Mouse (Mus musculus): Measurements from ENCODE around the gene Dst. TPM values are rescaled to one million over a fixed set of nuclear protein-coding genes. Genes with fewer than 3 reads are reported as not detected.
"Not testable (repeated sequence)": the region's sequence is repeated elsewhere in the genome, so short reads cannot be mapped to it uniquely, and the experiment has no call there.

Dst gene
- total RNA-seq, 2 experiments from 2014 or later: 0.37 to 0.71 TPM

DNA sequence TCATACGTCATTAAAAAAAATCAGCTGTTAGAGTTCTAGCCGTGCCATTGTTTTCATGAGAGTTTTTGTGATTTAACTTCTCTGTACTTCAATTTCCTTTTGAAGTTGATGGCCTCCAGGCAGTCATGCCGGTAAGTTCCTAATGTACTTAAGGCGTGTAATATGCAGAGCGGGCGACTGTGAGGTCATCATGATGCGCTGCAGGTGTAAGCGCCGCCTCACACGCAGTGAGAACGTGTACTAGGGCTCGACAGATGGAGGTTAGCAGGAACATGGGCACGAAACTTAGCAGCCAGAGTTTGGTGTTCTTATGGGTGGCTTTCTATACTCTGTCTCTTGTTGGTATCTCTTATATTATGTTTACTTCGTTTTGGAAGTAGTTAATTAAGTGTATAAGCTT, 148.6 kb downstream of the Dst start:
- ATAC-seq (ENCODE audit: poor library complexity, severe bottlenecking): no peak

DNA sequence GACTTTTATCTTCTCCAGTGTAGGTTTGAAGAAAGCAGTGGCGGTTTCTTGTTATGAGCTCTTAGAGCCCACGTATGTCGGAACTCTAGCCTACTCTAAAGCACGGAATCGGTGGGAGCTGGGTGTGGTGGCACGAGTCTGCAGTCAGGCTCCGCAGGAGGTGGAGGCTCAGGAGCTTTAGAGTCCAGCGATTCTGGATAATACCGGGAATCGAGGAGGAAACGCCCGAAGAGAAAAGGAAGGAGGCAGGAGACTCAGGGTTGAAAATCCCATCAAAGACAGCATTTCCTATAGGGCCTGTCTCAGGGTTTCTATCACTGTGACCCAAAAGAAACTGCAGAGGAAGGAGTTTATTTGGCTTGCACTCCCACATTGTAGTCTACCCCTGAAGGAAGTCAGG, 151.2 kb downstream of the Dst start:
- no peak for ATAC-seq (ENCODE audit: poor library complexity, severe bottlenecking)

DNA sequence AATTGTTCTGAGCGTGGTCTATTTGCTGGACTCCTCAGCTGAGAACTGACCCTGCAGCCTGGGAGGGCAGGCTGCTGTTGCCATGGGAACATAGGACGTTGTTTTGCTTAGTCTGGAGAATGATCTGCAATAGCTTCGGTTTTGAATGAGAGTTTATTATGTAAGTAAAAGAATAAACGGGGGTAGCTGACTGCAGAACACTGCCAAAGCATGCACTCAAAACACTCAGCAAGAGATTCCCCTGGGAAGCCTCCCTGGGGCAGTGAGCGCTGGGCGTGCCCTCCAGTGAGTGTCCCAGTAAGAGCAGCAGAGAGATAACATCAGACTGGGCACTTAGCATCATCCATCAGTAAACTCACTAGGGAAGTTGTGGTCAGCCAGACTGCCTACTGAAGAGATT, 152.4 kb downstream of the Dst start:
- no peak for ATAC-seq (ENCODE audit: poor library complexity, severe bottlenecking)

DNA sequence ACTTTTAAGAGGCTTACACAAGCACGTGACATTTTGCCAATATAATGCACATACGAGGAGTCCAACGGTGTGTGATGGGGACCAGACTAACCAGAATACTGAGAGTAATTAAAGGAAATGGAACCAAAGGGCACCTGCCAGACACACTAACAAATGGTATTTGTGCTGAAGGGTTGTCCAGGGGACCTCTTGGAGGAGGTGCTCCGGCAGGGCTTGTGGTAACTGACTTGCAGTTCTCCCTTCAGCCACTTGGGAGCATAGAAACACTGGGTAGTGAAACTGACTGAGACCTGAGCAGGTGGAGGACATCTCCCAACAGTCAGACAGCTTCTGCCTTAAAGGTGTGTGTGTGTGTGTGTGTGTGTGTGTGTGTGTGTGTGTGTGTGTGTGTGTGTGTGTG, 153.1 kb downstream of the Dst start:
- ATAC-seq (ENCODE audit: poor library complexity, severe bottlenecking): 0 out of 2 replicates have a peak, but pooled peaks have one; percentile 38

DNA sequence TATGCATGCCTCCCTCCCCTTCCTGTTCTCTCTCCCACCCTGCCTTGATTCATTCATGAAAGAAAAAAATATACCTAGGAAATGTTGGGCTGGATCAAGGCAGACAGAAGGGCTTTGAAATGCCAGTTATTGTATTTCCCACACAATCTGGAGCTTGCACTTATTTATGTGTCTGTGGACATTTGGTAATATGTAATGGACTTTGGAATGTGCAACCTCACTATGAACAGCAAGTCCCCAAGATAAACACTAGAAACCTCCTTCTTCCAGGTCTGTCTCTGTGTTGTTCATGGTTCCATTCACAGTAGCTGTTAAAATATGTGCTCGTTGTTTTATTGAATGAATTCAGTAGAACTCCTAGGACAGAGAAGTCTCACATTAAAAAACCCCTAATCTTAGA, 153.8 kb downstream of the Dst start:
- no peak for ATAC-seq (ENCODE audit: poor library complexity, severe bottlenecking)

DNA sequence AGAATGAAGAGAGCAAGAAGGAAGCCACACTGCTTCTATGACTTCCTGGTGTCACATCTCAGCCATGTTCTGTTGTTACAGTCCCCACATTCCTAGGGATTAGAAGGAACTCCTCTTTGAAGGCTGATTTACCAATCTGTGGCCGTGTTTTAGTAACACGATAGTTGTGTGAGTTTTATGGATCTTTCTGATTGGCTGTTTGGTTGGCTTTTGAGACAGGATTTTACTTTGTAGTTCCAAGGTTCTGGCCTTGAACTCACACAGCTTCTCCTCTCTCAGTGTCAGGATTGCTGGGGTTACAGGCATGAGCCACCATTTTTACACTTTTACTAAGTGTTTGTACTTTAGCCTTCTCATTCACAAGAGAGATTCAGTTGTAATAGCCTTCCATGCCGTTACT, 155.9 kb downstream of the Dst start:
- no peak for ATAC-seq (ENCODE audit: poor library complexity, severe bottlenecking)

DNA sequence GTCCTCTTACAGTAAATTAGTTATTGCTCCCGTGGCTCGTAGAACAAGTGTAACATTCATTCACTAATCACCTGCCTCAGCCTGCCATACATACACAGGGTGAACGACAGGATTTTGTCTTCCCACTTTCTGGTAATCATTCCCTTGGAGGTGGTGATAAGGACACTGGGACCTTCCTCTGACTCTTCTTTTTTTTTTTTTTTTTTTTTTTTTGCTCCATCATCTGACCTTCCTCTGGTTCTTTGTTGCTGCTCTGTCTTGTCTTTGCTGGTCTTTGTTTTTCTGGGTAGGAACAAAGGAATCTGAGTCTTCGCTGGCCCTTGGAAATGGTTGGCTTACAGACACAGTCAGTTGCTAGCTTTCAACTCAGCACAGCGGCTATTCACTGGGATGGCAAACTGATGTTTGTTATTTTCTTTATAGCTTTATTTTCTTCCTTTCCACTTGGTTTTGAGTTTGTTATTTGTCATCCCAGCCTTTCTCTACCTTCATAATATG, 157.6 kb downstream of the Dst start:
- no peak for ATAC-seq (ENCODE audit: poor library complexity, severe bottlenecking)

DNA sequence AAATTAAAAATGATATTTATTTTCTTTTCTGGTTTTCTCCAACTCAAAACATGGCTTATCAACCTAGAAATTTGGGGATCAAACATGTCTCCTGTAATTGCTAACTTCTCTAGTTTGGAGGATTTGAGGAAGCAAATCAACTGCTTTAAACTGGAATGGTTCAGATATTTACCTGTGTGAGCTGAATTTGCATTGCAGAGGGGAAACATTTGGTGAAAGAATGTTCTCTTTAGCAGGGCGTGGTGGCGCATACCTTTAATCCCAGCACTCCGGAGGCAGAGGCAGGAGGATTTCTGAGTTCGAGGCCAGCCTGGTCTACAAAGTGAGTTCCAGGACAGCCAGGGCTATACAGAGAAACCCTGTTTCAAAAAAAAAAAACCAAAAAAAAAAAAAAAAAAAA, 158.4 kb downstream of the Dst start:
- not testable (repeated sequence) for ATAC-seq (ENCODE audit: poor library complexity, severe bottlenecking)

DNA sequence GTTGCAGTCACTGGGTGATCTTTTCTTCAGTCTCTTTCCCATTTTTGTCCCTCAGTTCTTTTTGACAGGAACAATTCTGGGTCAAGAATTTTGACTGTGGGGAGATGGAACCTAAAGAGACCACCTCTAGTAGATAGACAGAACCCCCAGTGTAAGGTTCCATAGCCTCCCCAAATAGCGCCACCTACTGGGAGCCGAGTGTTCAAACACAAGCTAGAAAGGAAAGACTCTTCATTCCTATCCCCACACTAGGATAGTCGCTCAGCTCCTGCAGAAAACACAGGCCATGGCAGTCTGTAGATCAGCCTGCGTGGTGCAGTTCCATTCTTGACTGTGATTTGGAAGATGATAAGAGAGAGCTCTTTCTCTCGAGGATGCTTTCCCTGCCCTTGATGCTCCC, 160.3 kb downstream of the Dst start:
- no peak for ATAC-seq (ENCODE audit: poor library complexity, severe bottlenecking)

DNA sequence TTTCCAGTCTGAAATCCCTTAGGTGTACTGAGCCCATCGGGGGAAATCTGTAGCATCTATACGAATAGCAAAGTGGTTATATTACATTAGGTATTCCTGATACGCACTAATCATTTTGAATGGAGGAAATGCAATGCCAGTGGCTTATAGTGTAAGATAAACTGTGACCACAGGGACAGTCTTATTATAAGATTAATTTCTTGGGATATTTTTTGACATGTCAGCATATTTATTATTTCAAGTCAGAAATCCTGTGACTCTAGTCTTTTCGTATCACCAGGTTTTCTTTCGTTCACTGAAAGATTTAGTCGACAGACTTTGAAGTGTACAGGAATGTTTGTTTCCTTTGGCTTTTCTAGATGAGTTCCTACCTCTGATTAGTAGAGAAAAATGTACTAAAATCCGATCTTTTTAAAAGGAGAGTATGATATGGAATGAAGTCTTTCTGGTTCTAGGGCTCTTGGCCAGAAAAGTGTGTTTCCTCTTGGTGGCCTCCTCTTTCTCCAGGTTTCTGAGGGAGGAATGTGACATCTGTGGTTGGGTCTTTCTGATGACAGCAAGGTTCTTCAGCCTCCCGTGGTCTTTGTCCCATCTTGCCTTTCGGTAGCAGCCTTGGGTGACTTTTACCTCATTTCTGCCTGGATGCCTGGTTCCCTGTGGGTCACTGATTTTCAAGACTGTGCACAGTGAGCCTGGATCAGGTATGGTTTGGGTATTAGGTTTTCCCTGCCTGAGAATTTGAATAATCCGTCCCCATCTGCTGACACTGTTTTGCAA, 161.7 kb downstream of the Dst start:
- ATAC-seq (ENCODE audit: poor library complexity, severe bottlenecking): no peak

DNA sequence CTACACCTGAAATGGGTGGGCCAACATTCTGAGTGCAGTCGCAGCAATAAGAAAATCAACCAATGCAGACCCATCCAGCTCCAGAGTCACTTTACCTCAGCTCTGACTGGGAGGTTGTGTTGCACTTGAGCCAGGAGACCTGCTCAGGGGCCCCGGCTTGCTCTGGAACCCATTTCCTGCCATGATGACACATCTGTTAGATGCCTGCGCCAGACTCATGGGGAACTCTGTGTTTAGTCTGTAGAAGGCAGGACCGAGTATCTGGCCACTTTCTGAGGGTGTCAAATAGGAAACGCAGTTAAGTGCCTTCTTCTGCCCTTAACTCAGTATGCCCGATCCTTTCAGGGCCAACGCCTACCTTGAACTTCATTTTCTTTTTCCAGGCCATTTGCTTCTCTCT, 162.4 kb downstream of the Dst start:
- no peak for ATAC-seq (ENCODE audit: poor library complexity, severe bottlenecking)

DNA sequence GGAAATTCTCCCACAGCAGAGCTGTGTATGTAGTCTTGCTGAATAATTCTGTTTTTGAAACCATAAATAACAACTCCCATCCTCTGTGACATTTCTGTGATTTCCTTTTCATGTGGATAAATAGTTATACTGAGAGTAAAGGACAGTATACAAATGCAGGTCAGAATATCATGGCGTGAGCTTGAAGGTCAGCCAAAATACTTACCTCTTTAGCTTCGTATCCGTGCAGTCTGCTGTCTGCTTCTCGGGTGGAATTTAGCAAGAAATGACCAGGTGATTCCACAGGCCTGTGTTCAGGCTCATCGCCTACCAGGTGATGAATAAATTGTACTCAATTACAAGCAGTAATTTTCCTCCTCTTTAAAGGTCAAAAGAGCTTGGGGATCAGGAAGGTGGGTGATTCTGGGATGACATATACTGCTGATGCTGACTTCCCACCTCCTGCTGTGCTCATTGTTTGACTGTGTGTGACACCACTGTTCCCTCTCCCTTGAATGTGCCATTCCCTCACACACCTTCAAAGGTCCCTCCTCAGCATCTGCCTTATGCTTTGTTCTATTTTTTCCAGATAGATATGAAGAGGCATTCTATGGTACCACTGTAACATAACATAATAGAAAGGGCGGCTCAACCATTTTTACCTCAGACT, 163.1 kb downstream of the Dst start:
- no peak for ATAC-seq (ENCODE audit: poor library complexity, severe bottlenecking)

DNA sequence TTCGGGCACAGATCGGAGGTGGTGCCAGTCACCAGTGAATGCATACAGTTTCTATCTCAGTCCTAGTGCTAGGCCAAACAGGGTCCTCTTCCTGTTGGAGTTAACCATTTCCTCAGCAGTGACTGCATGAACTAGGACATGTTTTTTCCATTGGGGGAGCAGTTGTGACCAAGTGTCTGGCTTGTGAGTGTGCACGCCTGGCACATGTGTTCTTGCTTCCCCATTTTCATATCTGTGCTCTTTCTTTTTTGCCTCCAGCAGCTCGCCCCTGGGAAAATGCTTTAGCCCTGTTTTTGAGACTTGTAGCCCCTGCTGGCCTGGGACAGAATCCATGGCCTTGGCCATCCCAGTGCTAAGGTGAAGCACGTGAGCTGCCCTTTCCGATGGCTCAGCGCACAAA, 164.2 kb downstream of the Dst start:
- no peak for ATAC-seq (ENCODE audit: poor library complexity, severe bottlenecking)

DNA sequence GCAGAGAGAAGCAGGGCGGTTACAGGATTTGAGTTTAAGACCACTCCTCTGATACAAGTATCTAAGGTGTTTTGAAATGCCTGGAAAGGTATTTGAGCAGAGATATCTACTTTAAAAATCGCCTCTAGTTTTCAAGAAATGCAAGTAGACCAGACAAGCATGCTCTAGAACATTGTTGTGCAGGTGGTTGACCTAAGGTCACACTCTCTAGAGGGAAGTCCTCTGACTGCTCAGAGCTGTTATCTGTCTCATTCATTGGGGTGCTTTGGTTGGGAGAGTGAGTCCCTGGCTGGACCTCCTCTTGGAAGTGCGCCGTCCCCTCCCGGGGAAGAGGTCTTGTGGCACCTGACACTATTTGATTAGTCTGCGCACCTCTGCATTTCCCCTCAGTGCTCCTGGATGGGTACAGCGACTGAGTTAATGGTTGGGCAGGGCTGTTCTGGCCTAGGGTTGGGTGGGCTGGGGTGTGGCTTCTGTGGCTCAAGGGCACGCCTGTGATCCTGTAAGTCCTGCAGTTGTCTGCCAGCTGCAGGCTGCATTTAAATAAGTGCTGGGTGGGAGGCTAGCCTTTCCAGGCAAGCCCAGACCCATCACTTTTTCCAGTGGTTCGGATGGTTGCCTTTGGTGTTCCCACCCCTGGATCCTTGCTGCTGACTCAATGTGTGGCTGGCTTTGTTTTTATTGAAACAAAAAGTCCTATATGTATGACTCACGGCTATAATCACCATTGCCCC, 165.6 kb downstream of the Dst start:
- no peak for ATAC-seq (ENCODE audit: poor library complexity, severe bottlenecking)

DNA sequence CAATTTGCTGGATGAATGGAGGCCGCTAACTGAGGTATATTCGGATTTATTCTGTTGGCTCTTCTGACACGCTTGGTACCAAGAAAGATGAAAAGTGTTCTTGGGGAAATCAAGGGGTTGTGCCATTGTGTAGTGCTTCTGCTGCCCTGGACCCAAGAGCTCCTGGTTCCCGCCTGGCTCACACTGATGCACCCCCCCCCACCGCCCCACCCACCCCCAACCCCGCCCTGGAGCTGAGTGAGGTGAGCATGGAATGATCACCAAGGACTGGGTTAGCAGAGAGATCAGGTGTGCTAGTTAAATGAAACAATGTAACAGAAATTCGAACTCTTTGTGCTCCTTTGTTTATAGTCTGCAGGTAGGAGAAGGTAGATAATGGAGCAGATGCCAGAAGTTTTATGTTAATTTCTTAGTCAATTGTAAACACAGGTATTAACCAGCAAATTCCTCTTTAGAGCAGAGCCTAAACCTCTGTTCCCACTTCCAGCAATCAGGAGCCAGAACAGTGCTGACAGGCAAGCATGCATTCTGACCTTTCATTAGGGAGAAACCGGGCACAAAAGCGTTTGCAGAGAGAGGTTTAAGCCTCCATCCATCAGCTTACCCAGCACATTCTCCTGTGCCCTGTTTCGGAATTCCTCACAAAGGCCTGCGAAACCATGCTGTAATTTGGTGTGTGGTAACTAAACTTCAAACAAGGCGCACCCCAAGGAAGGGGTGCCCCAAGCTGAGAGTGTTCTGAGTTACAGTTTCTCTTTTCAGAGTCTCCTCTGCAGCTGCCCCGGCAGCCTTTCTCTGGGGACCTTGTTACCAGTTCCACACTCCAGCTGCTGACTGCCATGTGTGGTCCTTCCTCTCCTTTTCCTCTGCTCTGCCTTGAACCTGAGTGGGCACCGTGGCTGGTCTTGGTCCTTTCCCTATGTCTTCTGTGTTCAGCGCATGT, 166.5 kb downstream of the Dst start:
- ATAC-seq (ENCODE audit: poor library complexity, severe bottlenecking): no peak

DNA sequence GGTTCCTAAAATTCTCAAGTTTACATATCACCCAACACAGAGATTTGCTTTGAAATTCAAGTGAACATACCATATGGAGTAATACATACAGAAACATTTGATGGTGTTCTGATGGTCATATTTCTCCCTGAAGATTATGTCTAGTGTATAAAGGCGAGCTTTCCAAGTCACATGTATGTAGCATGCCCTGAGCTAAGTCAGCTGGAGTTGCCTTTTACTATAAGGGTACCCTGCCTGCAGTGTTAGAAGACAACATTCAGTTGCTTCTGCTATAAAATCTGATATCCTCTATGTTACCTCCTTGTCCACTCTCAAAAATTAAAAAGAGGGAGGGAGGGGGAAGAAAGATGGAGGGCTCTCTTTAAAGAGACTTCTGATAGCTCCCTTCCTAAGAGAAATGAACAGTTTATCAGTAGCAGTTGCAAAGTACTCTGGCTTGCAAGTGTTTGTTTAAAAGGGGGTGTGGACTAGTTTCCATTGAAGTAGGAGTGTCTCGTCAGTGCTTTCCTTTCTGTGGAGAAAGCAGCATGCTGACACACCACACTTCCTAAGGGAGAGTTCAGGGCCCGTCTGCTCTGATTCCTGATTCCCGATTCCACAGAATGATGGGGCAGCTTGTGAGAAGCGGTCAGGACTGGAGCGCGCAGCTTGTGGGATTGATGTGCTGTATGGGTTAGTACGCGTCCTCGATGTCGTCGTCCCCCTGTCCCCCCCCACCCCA, 168.8 kb downstream of the Dst start:
- ATAC-seq (ENCODE audit: poor library complexity, severe bottlenecking): no peak

DNA sequence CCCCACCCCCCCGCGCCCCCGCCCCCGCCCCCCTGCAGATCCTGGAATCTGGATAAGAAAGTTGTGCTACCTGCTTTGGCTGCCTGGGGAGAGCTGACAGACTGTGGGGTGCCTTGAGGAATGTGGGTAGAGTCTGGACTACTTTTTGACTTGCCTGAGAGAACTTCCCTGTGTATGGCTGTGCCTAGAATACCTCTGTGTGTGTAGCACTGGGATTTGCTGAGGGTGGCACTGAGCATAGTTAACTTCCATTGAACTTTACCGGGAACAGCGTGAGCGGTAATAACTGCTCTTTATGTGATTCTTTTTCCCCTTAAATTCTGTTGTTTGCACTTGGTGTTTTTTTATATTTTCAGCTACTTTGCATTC, 169.4 kb downstream of the Dst start:
- no peak for ATAC-seq (ENCODE audit: poor library complexity, severe bottlenecking)

DNA sequence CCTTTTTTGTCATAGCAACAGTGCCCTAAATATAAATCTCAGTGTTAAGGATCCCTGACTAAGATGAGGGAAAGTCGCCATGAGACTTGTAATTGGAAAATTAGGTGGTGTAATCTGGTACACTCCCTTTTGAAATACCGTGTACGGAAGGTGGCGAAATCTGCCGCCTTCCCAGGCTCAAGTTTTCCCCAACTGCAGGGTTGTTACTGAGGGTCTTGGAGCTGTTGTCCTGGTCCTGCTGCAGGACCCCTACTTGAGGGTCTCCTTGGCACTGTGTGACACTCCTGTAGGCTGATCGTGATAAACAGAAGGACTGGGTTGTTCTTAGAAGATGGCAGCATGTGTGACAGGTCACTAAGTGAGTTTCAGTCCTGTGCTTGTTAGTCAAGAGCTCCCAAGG, 169.9 kb downstream of the Dst start:
- ATAC-seq (ENCODE audit: poor library complexity, severe bottlenecking): no peak

DNA sequence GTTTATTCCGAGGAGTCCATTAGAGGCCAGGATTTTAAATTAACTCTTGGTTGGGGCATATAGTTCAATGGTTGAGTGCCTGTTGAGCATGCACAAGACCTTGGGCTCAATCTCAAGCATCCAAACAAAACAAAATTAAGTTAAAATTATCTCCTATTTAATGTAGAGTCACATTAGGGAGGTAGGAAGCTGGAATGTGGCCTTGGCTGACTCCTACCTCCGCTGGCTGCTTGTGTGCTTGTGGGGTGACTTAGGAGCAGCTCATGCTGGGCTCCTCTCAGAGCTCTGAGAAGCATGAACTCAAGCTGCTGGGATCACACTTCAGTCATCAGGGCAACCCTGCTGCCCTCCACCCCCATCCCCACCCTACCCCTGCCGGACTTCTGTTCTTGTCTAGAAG, 181.0 kb downstream of the Dst start:
- ATAC-seq (ENCODE audit: poor library complexity, severe bottlenecking): no peak

DNA sequence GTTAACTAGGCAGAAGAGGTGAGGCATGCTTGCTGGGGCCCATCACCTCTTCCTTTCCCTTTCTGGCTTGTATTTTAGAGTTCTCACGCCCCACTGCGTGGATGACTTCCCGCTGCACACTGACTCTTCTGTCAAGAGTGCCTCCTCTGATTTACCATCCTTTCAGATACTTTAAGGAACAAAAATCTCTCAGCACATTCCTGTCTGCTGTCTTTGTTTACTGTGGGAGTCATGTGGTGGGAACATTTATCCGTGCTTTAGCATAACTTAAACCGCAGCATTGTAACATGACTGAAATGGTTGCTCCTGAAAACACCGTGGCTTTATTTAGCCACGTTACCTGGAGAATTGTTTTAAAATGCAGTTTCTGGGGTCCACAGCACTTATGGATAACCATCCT, 182.7 kb downstream of the Dst start:
- no peak for ATAC-seq (ENCODE audit: poor library complexity, severe bottlenecking)

Data from megakaryocyte, adult 5-6 weeks (primary cell).